Mouse (Mus musculus) C3H10T1/2 (cell line): Measurements from ENCODE around the gene Trim13. TPM values are rescaled to one million over a fixed set of nuclear protein-coding genes. Genes with fewer than 3 reads are reported as not detected.

Source experiments
- polyA plus RNA-seq, 2 experiments: library from polyadenylated mRNA; unstranded; fragments of >200 nt; fragmentation: generic; extraction: Trizol; gene quantifications; one replicate each; pipeline ENCODE4 v1.2.1; 2012; ENCODE audit warnings: missing spikeins in 2 of 2

The Trim13 gene
- under 1 TPM in 1 of 2 experiments, not detected in 1; 0.15 TPM for polyA plus RNA-seq

DNA sequence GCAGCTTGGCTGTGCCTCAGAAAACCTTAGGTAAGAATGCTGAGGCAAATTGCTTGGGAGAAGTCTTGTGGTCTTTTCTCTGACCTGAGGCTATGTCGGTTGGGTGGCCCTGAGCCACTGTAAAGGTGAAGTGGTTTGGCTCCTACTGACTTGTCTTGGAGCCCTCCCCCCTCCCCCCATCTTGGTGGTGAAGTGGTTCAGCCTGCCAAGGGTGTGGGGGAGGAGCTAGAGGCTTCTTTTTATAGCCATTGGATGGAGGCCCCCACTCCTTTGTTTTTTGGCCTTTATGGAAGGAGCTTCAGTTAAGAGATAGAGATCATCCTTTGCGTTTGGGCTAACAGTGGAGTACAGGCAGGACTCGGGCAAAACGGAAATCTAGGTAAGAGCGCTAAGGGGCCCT, at the start of gene Trim13:
Gene Trim13, plus strand, starts transcription at position 280 of the 400 bp plus-strand sequence.

DNA sequence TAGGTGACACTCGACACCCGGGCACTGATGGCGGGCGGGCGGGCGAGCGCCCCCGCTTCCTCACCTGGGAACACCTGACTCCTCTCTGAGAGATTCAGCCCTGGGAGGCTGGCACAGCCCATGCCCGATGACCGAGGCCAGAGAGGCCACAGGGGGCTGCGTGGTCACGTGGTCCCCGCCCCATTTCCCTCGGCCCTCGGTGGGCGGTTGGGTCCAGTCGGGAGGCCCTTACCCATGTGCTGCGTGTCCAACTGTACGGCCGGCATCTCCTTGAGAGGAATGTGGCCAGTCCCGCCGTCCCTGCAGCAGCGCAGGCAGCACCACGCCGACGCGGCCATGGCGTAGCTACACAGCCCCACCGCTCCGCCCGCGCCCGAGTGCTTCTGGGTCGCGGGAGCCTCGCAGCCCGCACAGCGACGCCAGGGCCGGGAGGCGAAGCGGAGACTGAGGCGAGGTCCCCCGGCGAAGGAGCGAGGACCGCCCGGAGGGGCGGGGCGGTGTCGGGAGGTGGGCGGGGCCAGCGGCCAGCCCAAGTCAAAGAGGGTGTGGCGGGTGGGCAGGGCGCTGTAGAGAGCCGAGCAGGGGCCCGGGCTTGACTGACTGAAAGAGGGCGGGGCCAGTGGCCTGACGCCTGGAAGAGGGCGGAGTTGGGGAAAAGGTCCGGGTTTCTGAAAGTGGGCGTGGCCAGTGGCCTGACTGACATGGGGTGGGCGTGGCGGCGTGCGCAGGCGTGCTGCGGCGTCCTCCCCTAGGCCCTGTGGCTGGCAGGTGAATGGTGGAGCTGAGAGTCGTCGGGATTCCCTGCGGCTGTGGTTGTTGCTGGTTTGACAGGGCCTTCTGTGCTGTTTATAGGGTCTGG, 41.5 kb upstream of the Trim13 start, which contains the start of gene Spryd7:
Gene Spryd7, minus strand, starts transcription at position 598 of the 859 bp plus-strand sequence.

DNA sequence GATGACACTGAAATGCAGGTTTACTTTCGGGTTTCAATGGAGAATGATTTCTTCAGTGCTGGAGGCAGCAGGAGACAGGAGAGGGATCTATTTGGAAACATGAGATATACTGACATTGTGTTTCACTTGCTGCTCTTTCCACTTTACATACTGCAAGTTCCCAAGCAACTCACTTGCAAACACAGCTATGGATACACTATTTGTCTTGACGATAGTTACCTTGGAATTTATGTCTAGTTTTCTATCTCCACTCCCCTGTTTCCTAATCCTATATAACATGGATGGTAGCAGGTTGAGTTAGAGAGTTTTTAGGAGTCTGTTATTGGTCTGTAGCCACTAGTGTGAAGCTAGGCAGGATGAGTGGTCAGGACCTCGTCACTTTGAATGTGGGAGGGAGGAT, 9.1 kb downstream of the Trim13 start, which contains the start of gene Kcnrg:
Gene Kcnrg, plus strand, starts transcription at position 301 of the 400 bp plus-strand sequence.

Other genes starting within 250 kb of the Trim13 start
- 1 to 10 TPM; 3.9 to 6.4 TPM for gene Ebpl, start 237.8 kb upstream of the Trim13 start, polyA plus RNA-seq
- 1 to 10 TPM in 1 of 2 experiments, under 1 TPM in 1; 0.73 to 2.7 TPM for gene Kpna3, start 158.4 kb upstream of the Trim13 start, polyA plus RNA-seq
- 1 to 10 TPM; 1.4 to 3.7 TPM for gene Spryd7, start 41.4 kb upstream of the Trim13 start, polyA plus RNA-seq
- gene Kcnrg, start 9.2 kb downstream of the Trim13 start, polyA plus RNA-seq = under 1 TPM in 1 of 2 experiments, not detected in 1; 0.26 TPM